Mouse (Mus musculus) ES-Bruce4 (cell line): Measurements from ENCODE around the gene Atp11a.

Experiments used
- CTCF ChIP-seq: IDR thresholded peaks from one replicate; pipeline ENCODE4 v1.8.1; 2011; ENCODE audit warnings: low read depth, low read length
- EP300 ChIP-seq: IDR thresholded peaks from 2 replicates; pipeline ENCODE4 v1.6.1; 2011; ENCODE audit warnings: low read depth, low read length; ENCODE audit not compliant: insufficient read depth
- POLR2A ChIP-seq: IDR thresholded peaks from one replicate; pipeline ENCODE4 v1.8.1; 2011; ENCODE audit warnings: low read length; ENCODE audit not compliant: insufficient read depth

GRCm38 (mm10) chr8:12772319-12772718 is 15.5 kb downstream of the Atp11a start:
- TF ChIP-seq POLR2A (no peak), CTCF (no peak), EP300 (no peak)
